Mouse (Mus musculus) layer of hippocampus, postnatal 14 days (tissue): ENCODE measurements around the gene Spata7. TPM values are rescaled to one million over a fixed set of nuclear protein-coding genes. Genes with fewer than 3 reads are reported as not detected.
A peak's percentile ranks its signal among the peaks of the same experiment; 100 is the strongest.

Experiments
- DNase-seq, 2 experiments: peaks; one replicate each; pipeline ENCODE4 v3.0.0; 2021 to 2022; ENCODE audit warnings: low spot score in 2 of 2, mixed read lengths in 1 of 2
- total RNA-seq, 2 experiments: library from RNA; stranded (reverse); gene quantifications; 2 replicates each; pipeline ENCODE4 v1.2.3; 2021

Gene Spata7
- total RNA-seq, 2 experiments from 2014 or later, result 27.6 to 29.0 TPM

GRCm38 (mm10) chr12:98669864-98670263 is 41.9 kb downstream of the Spata7 start:
- DNase-seq, result no peak

GRCm38 (mm10) chr12:98670429-98670828 is 42.5 kb downstream of the Spata7 start:
- DNase-seq, result no peak

- DNase-seq, result no peak
These were observed 45.9 kb downstream of the Spata7 start for GRCm38 (mm10) chr12:98673879-98674278.

GRCm38 (mm10) chr12:98674627-98675143 is 46.7 kb downstream of the Spata7 start:
- peak; percentile 74 to 83 for DNase-seq

GRCm38 (mm10) chr12:98676861-98677260 is 48.9 kb downstream of the Spata7 start:
- DNase-seq, result no peak

GRCm38 (mm10) chr12:98677336-98677735 is 49.4 kb downstream of the Spata7 start:
- DNase-seq, result no peak

GRCm38 (mm10) chr12:98679906-98680305 is 51.9 kb downstream of the Spata7 start:
- DNase-seq, result no peak

GRCm38 (mm10) chr12:98682196-98682595 is 54.2 kb downstream of the Spata7 start:
- DNase-seq, result no peak

- no peak for DNase-seq
These were observed 55.2 kb downstream of the Spata7 start for GRCm38 (mm10) chr12:98683171-98683570.

GRCm38 (mm10) chr12:98683574-98683973 is 55.6 kb downstream of the Spata7 start:
- no peak for DNase-seq

GRCm38 (mm10) chr12:98690230-98690629 is 62.3 kb downstream of the Spata7 start:
- DNase-seq, result no peak

- no peak for DNase-seq
These were observed 69.2 kb downstream of the Spata7 start for GRCm38 (mm10) chr12:98697202-98697601.

- DNase-seq, result peak in 1 of 2 experiments; percentile 47
These were observed 73.6 kb downstream of the Spata7 start for GRCm38 (mm10) chr12:98701564-98701963.

GRCm38 (mm10) chr12:98703554-98703953 is 75.6 kb downstream of the Spata7 start:
- no peak for DNase-seq

GRCm38 (mm10) chr12:98703961-98704360 is 76.0 kb downstream of the Spata7 start:
- no peak for DNase-seq

- DNase-seq, result no peak
These were observed 84.9 kb downstream of the Spata7 start for GRCm38 (mm10) chr12:98712819-98713218.

- DNase-seq, result no peak
These were observed 85.7 kb downstream of the Spata7 start for GRCm38 (mm10) chr12:98713621-98714103.

GRCm38 (mm10) chr12:98714757-98715156 is 86.8 kb downstream of the Spata7 start:
- no peak for DNase-seq

GRCm38 (mm10) chr12:98716142-98716541 is 88.2 kb downstream of the Spata7 start:
- DNase-seq, result no peak
